Mouse (Mus musculus) frontal cortex, postnatal 36 days (tissue): ENCODE results near the gene Etfrf1.

Experiments
- DNase-seq, 2 experiments: peaks; one replicate each; pipeline ENCODE4 v3.0.0; 2022; ENCODE audit warnings: low spot score in 2 of 2

The Etfrf1 gene

GRCm38 (mm10) chr6:145224246-145224645, 13.3 kb downstream of the Etfrf1 start:
- no peak for DNase-seq

- DNase-seq = no peak
Measured at GRCm38 (mm10) chr6:145226296-145226695, 15.4 kb downstream of the Etfrf1 start.

- no peak for DNase-seq
Measured at GRCm38 (mm10) chr6:145234391-145234790, 23.5 kb downstream of the Etfrf1 start.

- no peak for DNase-seq
Measured at GRCm38 (mm10) chr6:145235367-145235766, 24.4 kb downstream of the Etfrf1 start.

GRCm38 (mm10) chr6:145237148-145237547, 26.2 kb downstream of the Etfrf1 start:
- no peak for DNase-seq

- DNase-seq = no peak
Measured at GRCm38 (mm10) chr6:145240285-145240684, 29.4 kb downstream of the Etfrf1 start.

- no peak for DNase-seq
Measured at GRCm38 (mm10) chr6:145242521-145242920, 31.6 kb downstream of the Etfrf1 start.

GRCm38 (mm10) chr6:145246841-145247240, 35.9 kb downstream of the Etfrf1 start:
- DNase-seq = no peak

GRCm38 (mm10) chr6:145247886-145248285, 37.0 kb downstream of the Etfrf1 start:
- DNase-seq = no peak

- peak; percentile 25 to 45 for DNase-seq
Measured at GRCm38 (mm10) chr6:145249291-145250184, 38.6 kb downstream of the Etfrf1 start.

GRCm38 (mm10) chr6:145250185-145250791, 39.4 kb downstream of the Etfrf1 start, which contains the start of gene Kras:
Gene Kras (minus strand): TSS chr6:145250239.
- DNase-seq = peak; percentile 82 to 87

GRCm38 (mm10) chr6:145250820-145251219, 39.9 kb downstream of the Etfrf1 start:
- peak; percentile 46 to 50 for DNase-seq

GRCm38 (mm10) chr6:145255952-145256700, 45.2 kb downstream of the Etfrf1 start:
- DNase-seq = no peak

- DNase-seq = no peak
Measured at GRCm38 (mm10) chr6:145256701-145257073, 45.8 kb downstream of the Etfrf1 start.

GRCm38 (mm10) chr6:145262314-145262713, 51.4 kb downstream of the Etfrf1 start:
- no peak for DNase-seq
